Mouse (Mus musculus): Measurements from ENCODE around the gene Tmem209. TPM values are rescaled to one million over a fixed set of nuclear protein-coding genes. Genes with fewer than 3 reads are reported as not detected.
A peak's percentile ranks its signal among the peaks of the same experiment; 100 is the strongest.

Gene Tmem209
- total RNA-seq, 2 experiments from 2014 or later, result 16.1 to 16.4 TPM

DNA sequence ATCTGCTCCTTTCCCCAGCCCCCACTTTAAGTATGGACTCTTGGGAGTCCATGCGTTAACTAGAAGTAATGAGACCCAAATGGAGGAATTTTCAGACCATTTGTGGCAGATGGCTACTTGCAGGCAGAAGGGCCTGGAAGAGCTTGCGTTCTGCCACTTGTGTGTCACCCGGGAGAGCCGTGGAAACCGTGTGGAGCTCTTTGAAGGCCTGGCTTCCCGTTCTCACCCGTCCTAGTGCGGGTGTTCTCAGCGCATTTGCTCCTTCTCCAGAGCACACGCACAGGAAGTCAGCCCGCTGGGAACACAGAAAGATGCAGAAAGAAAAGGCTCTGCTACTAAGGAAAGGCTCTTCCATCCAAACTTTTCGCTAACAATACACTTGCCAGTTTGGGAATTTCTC, 33.5 kb upstream of the Tmem209 start:
- no peak for DNase-seq (ENCODE audit: low spot score in 2 of 2)
- intact Hi-C loops (cut with DNase I), result no loop called here

DNA sequence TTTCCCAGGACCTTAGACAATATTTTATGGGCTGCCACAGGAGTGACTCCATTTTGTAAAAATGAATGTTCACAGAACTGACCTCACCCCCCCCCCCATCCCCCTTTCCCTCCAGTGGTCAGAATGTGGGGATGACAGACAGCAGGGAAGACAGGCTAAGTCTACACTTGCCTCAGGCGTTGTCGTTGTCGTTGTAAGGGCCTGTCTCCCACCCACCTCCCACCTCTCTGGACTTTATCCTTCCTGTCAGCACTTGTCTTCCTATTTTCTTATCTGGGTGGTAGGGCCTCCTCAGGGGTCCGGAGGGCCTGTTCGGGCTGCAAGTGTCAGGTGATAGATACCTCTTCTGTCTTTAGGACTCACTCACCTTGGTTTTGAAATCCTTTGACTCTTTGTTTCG, 32.7 kb upstream of the Tmem209 start:
- intact Hi-C loops (cut with DNase I), result no loop called here
- no peak for DNase-seq (ENCODE audit: low spot score in 2 of 2)

- DNase-seq (ENCODE audit: low spot score in 2 of 2), result no peak
- intact Hi-C loops (cut with DNase I), result no loop called here
These were observed 31.6 kb upstream of the Tmem209 start, which contains the start of gene Cpa2 for GRCm38 (mm10) chr6:30541009-30541799. Gene Cpa2, plus strand, starts transcription at chr6:30541582.

DNA sequence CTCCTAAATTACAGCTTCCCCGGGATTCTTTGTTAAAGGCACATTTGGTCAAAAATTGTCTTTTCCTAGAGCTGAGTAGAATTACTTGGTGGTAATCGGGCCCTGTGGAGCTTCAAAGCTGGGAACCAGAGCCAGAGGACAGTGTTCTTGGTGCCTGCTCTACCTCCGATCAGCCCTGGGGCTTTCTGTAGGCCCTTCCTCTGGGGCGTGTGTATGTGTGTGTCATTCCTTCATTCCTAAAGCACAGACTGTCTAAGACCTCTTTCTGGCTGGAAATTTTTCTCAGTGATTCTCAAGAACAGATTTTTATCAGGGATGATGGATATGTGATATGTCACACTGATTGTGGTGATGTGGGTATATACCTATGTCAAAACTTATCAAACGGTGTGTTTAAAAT, 29.2 kb upstream of the Tmem209 start:
- DNase-seq (ENCODE audit: low spot score in 2 of 2), result no peak
- intact Hi-C loops (cut with DNase I), result no loop called here

DNA sequence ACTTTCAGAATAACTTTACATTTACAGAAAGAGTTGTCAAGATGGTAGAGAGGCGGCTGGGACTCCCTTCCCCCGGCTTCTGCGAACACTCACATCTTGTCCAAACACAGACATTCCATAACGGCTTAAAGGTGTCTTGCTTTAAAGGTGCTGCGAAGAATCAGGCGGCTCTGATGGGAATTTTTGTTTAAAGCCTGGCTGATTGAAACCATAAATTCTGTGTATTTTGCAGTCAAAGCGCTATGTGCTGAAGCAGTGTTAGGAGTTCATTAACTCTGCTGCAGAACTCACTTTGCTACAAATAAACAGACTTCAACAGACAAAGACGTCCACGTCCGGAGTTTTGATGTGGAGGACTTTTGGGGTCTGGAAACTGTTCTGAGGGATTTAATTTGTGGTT, 28.7 kb upstream of the Tmem209 start:
- intact Hi-C loops (cut with DNase I), result no loop called here
- peak in 1 of 2 experiments; percentile 37 for DNase-seq (ENCODE audit: low spot score in 2 of 2)

DNA sequence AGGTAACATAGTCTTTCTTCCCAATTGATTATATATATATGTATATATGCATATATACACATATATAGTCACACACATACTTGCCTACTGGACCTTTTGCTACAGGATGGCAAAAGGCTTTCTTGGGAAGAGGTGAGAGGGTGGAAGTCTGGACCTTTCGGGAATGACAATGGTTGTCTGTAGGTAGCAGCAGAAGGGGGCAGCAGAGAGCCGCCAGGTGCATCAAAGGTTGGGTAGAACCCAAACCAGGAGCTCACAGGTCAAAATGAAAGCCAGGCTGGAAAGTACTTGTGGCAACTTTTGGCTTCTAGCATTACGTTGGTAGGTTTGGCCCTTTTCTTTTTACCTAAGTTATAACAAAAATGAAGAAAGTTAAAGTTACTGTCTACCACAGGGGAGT, 25.8 kb upstream of the Tmem209 start:
- intact Hi-C loops (cut with DNase I), result no loop called here
- no peak for DNase-seq (ENCODE audit: low spot score in 2 of 2)

DNA sequence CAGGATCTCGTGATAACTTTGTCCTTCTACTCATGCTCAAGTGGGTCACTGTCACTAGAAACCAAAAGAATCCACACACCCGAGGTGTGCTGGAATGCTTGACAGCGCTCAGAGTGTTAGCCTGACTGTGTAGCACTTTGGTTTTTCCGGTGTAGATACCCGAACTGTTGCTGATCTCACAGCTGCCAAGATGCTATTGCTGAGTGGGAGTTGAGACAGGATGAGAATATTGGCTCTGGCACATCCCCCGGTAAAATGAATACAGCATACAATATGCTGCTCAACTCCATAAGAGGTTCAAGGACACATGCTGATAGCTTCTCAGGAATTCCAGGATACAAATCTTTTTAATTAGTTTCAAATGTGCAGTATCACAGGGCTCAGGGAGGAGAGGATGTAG, 19.2 kb upstream of the Tmem209 start:
- DNase-seq (ENCODE audit: low spot score in 2 of 2), result peak; percentile 22 to 65
- intact Hi-C loops (cut with DNase I), result no loop called here

DNA sequence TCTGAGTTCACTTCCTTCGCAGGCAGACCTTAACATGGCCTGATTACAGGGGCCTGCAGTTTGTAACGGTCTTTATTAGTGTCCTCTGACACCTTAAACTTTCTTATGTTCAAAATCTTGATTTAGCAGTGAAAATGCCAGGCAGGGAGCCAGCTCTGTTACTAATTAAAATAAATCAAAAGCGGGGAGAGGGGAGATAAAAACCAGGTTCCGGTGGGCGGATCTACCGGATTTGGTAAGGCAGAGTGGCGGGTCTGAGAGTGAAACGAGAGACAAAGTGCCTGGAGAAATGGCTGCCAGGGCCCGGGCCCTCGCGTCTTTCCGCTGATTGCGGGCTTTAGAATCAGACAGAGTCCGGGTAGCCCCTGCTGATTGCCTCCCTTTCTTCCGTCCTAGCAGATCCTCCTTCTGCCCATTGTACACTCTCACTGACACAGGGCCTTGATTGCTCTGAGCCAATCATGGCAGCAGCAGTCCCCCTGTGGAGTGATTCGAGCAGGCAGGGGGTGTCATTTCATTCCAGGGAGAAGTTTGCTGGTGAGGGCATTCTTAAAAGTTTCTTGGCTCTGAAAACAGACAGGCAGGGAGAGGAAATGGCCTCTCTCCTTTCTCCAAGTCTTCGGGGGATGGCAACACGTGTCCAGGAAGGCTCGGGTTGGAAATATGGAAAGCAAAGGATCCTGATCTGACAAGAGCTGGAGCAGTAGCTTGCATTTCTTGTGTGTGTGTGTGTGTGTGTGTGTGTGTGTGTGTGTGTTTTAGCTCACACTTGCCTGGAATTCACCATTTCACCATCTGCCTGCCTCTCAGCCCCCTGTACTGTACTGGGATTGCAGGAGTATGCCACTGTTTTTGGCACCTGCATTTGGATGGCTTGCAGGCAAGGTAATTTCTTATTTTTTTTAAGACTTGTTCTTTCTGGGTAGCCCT, 17.3 kb upstream of the Tmem209 start:
- no peak for DNase-seq (ENCODE audit: low spot score in 2 of 2)
- intact Hi-C loops (cut with DNase I), result no loop called here

- no peak for DNase-seq (ENCODE audit: low spot score in 2 of 2)
- intact Hi-C loops (cut with DNase I), result no loop called here
These were observed 16.1 kb upstream of the Tmem209 start for GRCm38 (mm10) chr6:30525456-30526332.

DNA sequence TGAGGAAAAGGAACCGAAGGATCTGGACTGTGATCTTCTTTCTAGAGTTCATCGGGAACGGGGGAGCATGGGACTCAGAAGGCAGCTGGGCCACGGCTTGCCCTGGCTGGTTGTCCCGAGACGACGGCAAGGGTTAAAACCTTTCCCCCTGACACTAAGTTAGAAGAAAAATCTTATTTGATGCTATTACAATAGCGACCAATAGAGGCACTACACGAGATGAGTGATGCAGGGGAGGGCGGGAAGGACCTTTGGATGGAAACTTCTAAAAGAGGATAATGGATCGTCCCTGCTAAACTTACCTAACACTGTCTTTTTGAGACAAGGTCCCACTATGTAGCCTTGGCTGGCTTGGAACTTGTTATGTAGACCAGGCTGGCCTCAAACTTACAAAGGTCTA, 10.8 kb upstream of the Tmem209 start:
- intact Hi-C loops (cut with DNase I), result no loop called here
- DNase-seq (ENCODE audit: low spot score in 2 of 2), result no peak

GRCm38 (mm10) chr6:30514242-30514641, 4.7 kb upstream of the Tmem209 start:
- no peak for DNase-seq (ENCODE audit: low spot score in 2 of 2)
- intact Hi-C loops (cut with DNase I), result no loop called here

GRCm38 (mm10) chr6:30510291-30510690, 708 bp upstream of the Tmem209 start:
- DNase-seq (ENCODE audit: low spot score in 2 of 2), result no peak
- intact Hi-C loops (cut with DNase I), result no loop called here

GRCm38 (mm10) chr6:30508824-30509223, 759 bp downstream of the Tmem209 start:
- intact Hi-C loops (cut with DNase I), result loop anchor here (2.0 kb wide), 1 partner anchor 42 kb away; no protein-coding TSS in a partner anchor
- DNase-seq (ENCODE audit: low spot score in 2 of 2), result no peak

GRCm38 (mm10) chr6:30499049-30499448, 10.5 kb downstream of the Tmem209 start:
- intact Hi-C loops (cut with DNase I), result no loop called here
- no peak for DNase-seq (ENCODE audit: low spot score in 2 of 2)

GRCm38 (mm10) chr6:30486504-30486903, 23.1 kb downstream of the Tmem209 start:
- DNase-seq (ENCODE audit: low spot score in 2 of 2), result no peak
- intact Hi-C loops (cut with DNase I), result no loop called here

DNA sequence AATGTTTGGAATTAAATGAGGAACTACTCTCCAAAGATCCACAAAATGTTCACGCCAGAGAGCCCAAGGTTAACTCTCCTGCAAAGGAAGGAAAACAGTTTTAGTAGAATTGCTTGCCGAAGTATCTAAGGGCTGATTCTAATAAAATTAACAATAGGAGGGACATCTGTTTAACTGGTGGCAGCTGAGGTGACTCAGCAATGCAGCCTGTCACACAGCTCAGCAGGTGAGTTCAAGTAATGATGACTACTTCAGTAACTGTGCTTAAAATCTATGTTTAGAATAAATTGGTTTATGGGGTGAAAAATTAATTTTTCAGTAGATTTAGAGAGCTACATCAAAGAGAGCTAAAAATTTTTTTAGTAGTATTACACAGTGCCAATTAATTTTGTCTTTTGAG, 26.7 kb downstream of the Tmem209 start:
- DNase-seq (ENCODE audit: low spot score in 2 of 2), result no peak
- intact Hi-C loops (cut with DNase I), result no loop called here

DNA sequence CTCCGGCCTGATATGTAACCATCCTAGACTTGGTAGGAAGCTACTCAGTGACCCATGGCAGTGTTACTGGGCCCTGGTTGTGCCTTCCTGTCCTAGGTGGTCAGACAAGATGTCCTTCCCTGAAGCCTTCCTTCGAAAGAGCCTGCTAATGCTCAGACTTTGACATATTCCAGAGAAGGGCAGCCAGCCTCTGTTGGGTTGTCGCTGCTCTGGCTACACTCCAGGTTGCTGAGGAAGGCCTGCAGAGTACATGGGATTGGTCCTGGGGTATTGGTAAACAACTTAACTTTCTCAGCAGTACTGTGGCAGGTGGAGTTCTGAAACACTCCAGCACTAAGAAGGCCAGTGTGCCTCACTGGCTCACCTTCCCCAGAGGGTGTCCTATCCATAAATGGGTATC, 30.2 kb downstream of the Tmem209 start:
- intact Hi-C loops (cut with DNase I), result no loop called here
- DNase-seq (ENCODE audit: low spot score in 2 of 2), result no peak

- intact Hi-C loops (cut with DNase I), result no loop called here
- no peak for DNase-seq (ENCODE audit: low spot score in 2 of 2)
These were observed 31.8 kb downstream of the Tmem209 start for GRCm38 (mm10) chr6:30477784-30478183.

GRCm38 (mm10) chr6:30477210-30477714, 32.3 kb downstream of the Tmem209 start:
- intact Hi-C loops (cut with DNase I), result no loop called here
- no peak for DNase-seq (ENCODE audit: low spot score in 2 of 2)

All from left cerebral cortex, postnatal 14 days (tissue).